Mouse (Mus musculus): Measurements from ENCODE around the gene Ankrd60. TPM values are rescaled to one million over a fixed set of nuclear protein-coding genes. Genes with fewer than 3 reads are reported as not detected.

The Ankrd60 gene
- not detected in 2 replicates for polyA plus RNA-seq (2014; fragmentation: Nextera tagmentation; extraction: Ambion mirVana)

DNA sequence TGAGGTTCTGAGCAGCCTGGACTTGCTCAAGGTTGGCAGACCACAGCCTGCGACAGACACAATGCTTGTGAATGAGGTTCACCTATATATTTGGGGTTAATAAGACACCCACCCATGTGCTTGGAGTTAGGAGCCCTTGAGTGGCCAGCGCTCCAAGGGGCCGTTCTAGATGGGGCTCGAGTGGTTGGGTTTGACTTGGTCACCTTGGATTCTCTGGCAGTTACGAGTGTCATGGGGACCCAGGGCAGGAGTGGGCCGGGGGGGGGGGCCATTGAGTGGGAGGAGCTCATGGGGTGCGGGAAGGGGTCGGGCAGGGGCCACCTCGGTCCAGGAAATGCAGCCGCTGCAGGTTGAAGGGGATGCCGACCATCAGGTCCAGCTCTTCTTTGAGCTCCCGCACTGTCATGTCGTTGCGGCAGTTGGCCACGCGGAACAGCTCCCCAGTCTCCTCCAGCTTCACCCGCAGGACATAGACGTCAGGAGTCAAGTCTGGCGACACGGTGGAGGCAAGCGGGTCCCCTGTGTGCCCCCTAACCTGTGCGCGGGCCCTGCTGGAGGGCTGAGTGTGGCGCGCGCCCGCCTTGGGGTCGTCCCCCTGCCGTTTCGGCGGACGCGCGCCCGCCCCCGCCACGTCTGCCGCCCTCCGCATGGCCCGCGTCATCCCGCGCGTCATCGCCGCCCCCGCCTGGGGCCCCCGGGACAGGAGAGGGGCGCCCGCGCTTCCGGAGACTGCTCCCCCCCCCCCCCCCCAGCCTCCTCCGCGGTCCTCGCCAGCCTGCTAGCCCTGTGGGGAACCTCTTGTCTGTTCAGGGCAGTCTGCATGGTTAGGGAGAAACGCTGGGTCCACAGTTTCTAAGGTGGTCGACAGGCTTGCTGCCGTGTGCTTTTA, at the start of gene Ankrd60:
Gene Ankrd60 (minus strand): TSS at position 697 of the 889 bp plus-strand sequence.
- Histone ChIP-seq H3K27me3 (ENCODE audit: control insufficient read depth, insufficient read depth, low read length) (no peaks in the 10 kb centered on the region), H3K27ac (ENCODE audit: low read depth, low read length) (no peak within 1 kb of the TSS), H3K9me3 (ENCODE audit: control insufficient read depth, low read length) (no peaks in the 10 kb centered on the region), H3K4me3 (ENCODE audit: low read depth, low read length) (peak within 1 kb of the TSS; percentile 47), H3K9ac (ENCODE audit: low read length) (peak within 1 kb of the TSS; percentile 60), H3K36me3 (ENCODE audit: control insufficient read depth, insufficient read depth, low read length) (no peaks in the 10 kb centered on the region), H3K4me1 (ENCODE audit: control insufficient read depth, insufficient read depth, low read length) (peaks cover 7% of the 10 kb centered on the region; the same call in 1 of the 2 replicates), H3K4me2 (ENCODE audit: low read depth) (peak within 1 kb of the TSS; percentile 81)
- 12% methylated on average over 47 of the region's 58 CpGs for WGBS
- ATAC-seq (ENCODE audit: insufficient read depth, low FRiP score, low TSS enrichment) (peak; percentile 78), DNase-seq (ENCODE audit: low spot score) (peak; percentile 45)

DNA sequence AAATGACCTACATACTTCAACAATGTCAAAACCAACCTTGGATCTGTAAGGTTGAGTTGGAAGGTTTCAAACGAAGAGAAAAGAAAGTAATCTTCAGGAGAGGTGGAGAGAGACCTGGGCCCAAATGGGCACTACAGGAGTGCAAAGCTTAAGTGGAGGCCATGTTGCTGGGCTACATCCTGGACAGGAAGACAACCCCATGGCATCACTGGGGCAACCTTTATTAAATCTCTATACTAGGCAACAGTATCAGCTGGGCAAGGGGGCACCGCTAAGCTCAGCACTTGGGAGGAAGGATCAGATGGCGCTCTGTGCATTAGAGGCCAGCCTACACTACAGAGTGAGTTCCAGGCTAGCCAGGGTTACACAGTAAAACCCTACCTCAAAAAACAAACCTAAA, 47.6 kb upstream of the Ankrd60 start:
- Histone ChIP-seq H3K4me3 (ENCODE audit: low read depth, low read length) (no peak overlapping the region), H3K9ac (ENCODE audit: low read length) (no peak overlapping the region), H3K9me3 (ENCODE audit: control insufficient read depth, low read length) (no peaks in the 10 kb centered on the region), H3K27ac (ENCODE audit: low read depth, low read length) (no peak overlapping the region), H3K36me3 (ENCODE audit: control insufficient read depth, insufficient read depth, low read length) (no peaks in the 10 kb centered on the region), H3K4me1 (ENCODE audit: control insufficient read depth, insufficient read depth, low read length) (no peaks in the 10 kb centered on the region), H3K4me2 (ENCODE audit: low read depth) (no peak overlapping the region), H3K27me3 (ENCODE audit: control insufficient read depth, insufficient read depth, low read length) (no peaks in the 10 kb centered on the region)
- WGBS = 92% methylated on average over 3 of the region's 3 CpGs
- no peak for ATAC-seq (ENCODE audit: insufficient read depth, low FRiP score, low TSS enrichment)
- DNase-seq (ENCODE audit: low spot score) = no peak

DNA sequence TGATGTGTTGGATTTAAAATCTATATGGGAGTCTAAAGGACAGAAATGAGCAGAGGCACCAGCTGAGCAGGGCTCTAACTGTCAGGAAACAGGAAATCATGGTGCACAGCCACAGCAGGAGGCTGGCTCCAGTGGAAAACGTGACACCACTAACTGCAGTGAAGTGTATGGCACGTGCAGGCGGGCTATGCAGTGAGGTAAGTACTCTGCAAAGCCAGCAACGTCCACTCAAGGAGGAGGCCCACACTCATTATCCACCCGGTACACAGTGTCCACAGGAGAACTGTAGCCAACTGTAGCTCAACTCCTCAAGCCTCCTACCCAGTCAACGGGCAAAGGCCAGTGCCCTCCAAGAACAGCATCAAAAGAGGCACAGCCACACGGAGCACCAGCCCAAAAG, 46.5 kb upstream of the Ankrd60 start:
- 72% methylated on average over 7 of the region's 7 CpGs for WGBS
- H3K27me3 ChIP-seq (ENCODE audit: control insufficient read depth, insufficient read depth, low read length) = no peaks in the 10 kb centered on the region
- no peak overlapping the region for H3K4me2 ChIP-seq (ENCODE audit: low read depth)
- H3K4me1 ChIP-seq (ENCODE audit: control insufficient read depth, insufficient read depth, low read length) = no peaks in the 10 kb centered on the region
- H3K9me3 ChIP-seq (ENCODE audit: control insufficient read depth, low read length) = no peaks in the 10 kb centered on the region
- H3K36me3 ChIP-seq (ENCODE audit: control insufficient read depth, insufficient read depth, low read length) = no peaks in the 10 kb centered on the region
- no peak overlapping the region for H3K27ac ChIP-seq (ENCODE audit: low read depth, low read length)
- DNase-seq (ENCODE audit: low spot score) (no peak), ATAC-seq (ENCODE audit: insufficient read depth, low FRiP score, low TSS enrichment) (no peak)
- no peak overlapping the region for H3K4me3 ChIP-seq (ENCODE audit: low read depth, low read length)
- no peak overlapping the region for H3K9ac ChIP-seq (ENCODE audit: low read length)

DNA sequence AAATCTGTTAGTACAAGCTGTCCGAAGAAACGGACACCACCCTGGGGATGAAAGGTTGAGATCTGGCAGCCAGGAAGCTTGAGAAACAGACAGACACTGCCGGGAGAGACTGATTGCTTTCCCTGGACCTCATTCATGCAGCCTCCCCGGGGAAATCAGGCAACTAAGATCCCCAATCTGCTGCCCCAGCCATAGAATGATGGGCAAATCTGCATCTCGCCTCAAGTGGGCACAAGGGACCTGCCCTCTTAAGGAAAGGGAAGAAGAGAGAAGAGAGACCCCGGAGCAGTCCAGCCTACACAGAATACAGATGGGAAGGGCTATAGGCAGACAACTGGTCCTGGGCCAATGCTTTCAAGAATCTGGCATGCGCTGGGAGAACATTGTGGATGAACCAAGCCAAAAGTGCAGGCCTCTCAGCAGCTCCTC, 44.0 kb upstream of the Ankrd60 start:
- no peaks in the 10 kb centered on the region for H3K9me3 ChIP-seq (ENCODE audit: control insufficient read depth, low read length)
- H3K36me3 ChIP-seq (ENCODE audit: control insufficient read depth, insufficient read depth, low read length) = no peaks in the 10 kb centered on the region
- DNase-seq (ENCODE audit: low spot score) (peak; percentile 59), ATAC-seq (ENCODE audit: insufficient read depth, low FRiP score, low TSS enrichment) (no peak)
- H3K4me1 ChIP-seq (ENCODE audit: control insufficient read depth, insufficient read depth, low read length) = no peaks in the 10 kb centered on the region
- no peak overlapping the region for H3K4me2 ChIP-seq (ENCODE audit: low read depth)
- H3K27ac ChIP-seq (ENCODE audit: low read depth, low read length) = no peak overlapping the region
- no peak overlapping the region for H3K4me3 ChIP-seq (ENCODE audit: low read depth, low read length)
- no peak overlapping the region for H3K9ac ChIP-seq (ENCODE audit: low read length)
- H3K27me3 ChIP-seq (ENCODE audit: control insufficient read depth, insufficient read depth, low read length) = no peaks in the 10 kb centered on the region
- WGBS = 51% methylated on average over 7 of the region's 7 CpGs

DNA sequence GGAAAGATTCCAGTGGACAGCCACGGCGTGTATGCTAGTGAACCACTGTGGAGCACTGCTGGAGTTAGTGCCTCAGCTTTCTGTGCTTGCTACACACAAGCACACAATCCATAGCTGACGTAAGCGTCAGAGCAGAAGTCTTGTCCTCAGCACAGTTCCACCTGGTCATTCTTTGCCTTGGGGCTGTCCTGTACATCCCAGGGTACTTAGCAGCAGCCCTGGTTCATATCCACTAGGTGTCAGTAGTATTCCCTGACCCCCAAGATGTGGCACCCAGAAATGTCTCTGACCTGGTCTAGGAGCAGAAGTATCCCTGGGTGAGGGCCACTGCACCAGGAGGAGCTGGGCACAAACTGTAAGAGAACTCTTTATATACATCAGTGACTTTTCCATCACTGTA, 42.5 kb upstream of the Ankrd60 start:
- H3K27ac ChIP-seq (ENCODE audit: low read depth, low read length) = no peak overlapping the region
- no peak overlapping the region for H3K4me2 ChIP-seq (ENCODE audit: low read depth)
- H3K27me3 ChIP-seq (ENCODE audit: control insufficient read depth, insufficient read depth, low read length) = no peaks in the 10 kb centered on the region
- H3K36me3 ChIP-seq (ENCODE audit: control insufficient read depth, insufficient read depth, low read length) = no peaks in the 10 kb centered on the region
- H3K4me3 ChIP-seq (ENCODE audit: low read depth, low read length) = no peak overlapping the region
- DNase-seq (ENCODE audit: low spot score) (no peak), ATAC-seq (ENCODE audit: insufficient read depth, low FRiP score, low TSS enrichment) (no peak)
- WGBS = 95% methylated on average over 4 of the region's 4 CpGs
- H3K9ac ChIP-seq (ENCODE audit: low read length) = no peak overlapping the region
- no peaks in the 10 kb centered on the region for H3K4me1 ChIP-seq (ENCODE audit: control insufficient read depth, insufficient read depth, low read length)
- no peaks in the 10 kb centered on the region for H3K9me3 ChIP-seq (ENCODE audit: control insufficient read depth, low read length)

DNA sequence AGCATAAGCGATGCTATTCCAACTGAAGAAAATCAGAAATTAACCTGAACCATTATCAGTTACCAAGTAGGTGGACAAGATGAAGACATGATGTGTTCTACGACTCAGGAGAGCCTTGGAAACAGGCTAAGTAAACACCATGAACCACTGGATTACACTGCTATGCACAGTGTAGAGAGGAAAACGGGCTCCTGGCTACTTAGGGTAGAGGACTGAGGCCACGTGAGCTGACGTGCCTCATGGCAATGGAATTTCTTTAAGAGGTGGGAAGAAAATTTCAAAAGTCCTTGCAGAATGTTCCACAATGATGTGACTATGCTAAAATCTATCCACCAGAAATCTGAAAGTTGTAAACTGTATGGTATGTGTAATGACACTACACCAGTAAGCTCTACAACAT, 41.0 kb upstream of the Ankrd60 start:
- Histone ChIP-seq H3K4me1 (ENCODE audit: control insufficient read depth, insufficient read depth, low read length) (no peaks in the 10 kb centered on the region), H3K27ac (ENCODE audit: low read depth, low read length) (no peak overlapping the region), H3K36me3 (ENCODE audit: control insufficient read depth, insufficient read depth, low read length) (no peaks in the 10 kb centered on the region), H3K9ac (ENCODE audit: low read length) (no peak overlapping the region), H3K4me2 (ENCODE audit: low read depth) (no peak overlapping the region), H3K9me3 (ENCODE audit: control insufficient read depth, low read length) (no peaks in the 10 kb centered on the region), H3K27me3 (ENCODE audit: control insufficient read depth, insufficient read depth, low read length) (no peaks in the 10 kb centered on the region), H3K4me3 (ENCODE audit: low read depth, low read length) (no peak overlapping the region)
- no peak for ATAC-seq (ENCODE audit: insufficient read depth, low FRiP score, low TSS enrichment)
- no peak for DNase-seq (ENCODE audit: low spot score)
- 93% methylated on average over 5 of the region's 5 CpGs for WGBS

DNA sequence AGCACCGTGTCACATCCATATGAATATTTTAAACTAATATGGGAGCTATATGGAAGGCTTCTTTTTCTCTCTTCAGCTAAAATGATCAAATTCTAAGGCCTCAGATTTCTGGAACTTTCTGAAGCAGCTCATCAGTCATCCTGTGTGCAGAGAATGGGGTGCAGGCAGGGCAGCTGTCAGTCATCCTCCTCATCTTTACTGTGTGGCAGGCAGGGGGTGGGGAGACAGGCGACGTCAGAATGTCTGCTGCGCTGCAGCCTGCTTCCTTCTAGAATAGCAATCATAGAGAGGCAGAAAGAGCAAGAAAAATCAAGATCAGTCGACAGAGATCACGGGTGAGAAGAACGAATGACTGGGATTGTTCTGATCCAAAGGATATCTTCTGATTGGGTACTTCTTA, 38.0 kb upstream of the Ankrd60 start:
- Histone ChIP-seq H3K4me1 (ENCODE audit: control insufficient read depth, insufficient read depth, low read length) (peaks cover 7% of the 10 kb centered on the region), H3K9ac (ENCODE audit: low read length) (no peak overlapping the region), H3K9me3 (ENCODE audit: control insufficient read depth, low read length) (no peaks in the 10 kb centered on the region), H3K4me3 (ENCODE audit: low read depth, low read length) (no peak overlapping the region), H3K4me2 (ENCODE audit: low read depth) (no peak overlapping the region), H3K27ac (ENCODE audit: low read depth, low read length) (no peak overlapping the region), H3K27me3 (ENCODE audit: control insufficient read depth, insufficient read depth, low read length) (no peaks in the 10 kb centered on the region), H3K36me3 (ENCODE audit: control insufficient read depth, insufficient read depth, low read length) (no peaks in the 10 kb centered on the region)
- WGBS = 79% methylated on average over 7 of the region's 7 CpGs
- DNase-seq (ENCODE audit: low spot score) = no peak
- no peak for ATAC-seq (ENCODE audit: insufficient read depth, low FRiP score, low TSS enrichment)

DNA sequence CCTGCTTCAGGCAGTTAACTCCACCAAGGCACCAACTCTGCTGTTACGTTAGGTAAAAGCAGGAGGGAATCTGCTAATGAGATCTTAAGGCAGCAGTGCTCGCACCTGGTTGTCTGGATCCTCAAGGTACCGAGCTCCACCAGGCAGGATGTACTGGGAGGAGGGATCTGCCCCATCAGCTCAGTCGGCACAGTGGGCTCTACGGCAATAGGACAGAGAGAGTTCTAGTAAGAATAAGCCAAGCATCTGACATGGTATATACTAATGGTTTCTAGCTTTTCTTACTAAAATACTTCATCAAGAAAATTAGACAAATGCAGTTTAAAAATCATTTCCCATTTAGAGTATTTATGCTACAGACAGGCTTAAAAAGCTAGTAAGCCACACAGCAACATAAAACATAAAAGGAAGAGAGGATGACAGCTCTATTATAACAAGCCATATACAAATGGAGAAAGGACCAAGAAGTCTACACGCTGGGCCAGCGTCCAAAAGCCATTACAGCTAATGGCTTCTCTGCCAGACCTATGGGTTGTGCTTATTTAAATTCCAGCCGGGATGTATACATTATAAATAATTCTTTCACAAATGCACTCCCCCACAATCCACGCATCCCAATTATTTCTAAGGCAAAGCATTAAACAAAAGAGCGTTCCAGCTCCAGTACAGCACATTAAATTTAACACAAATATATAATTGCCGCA, 37.4 kb upstream of the Ankrd60 start:
- no peak overlapping the region for H3K4me2 ChIP-seq (ENCODE audit: low read depth)
- no peak overlapping the region for H3K27ac ChIP-seq (ENCODE audit: low read depth, low read length)
- H3K4me3 ChIP-seq (ENCODE audit: low read depth, low read length) = no peak overlapping the region
- 84% methylated on average over 11 of the region's 11 CpGs for WGBS
- peaks cover 13% of the 10 kb centered on the region for H3K4me1 ChIP-seq (ENCODE audit: control insufficient read depth, insufficient read depth, low read length)
- H3K9me3 ChIP-seq (ENCODE audit: control insufficient read depth, low read length) = no peaks in the 10 kb centered on the region
- ATAC-seq (ENCODE audit: insufficient read depth, low FRiP score, low TSS enrichment) (no peak), DNase-seq (ENCODE audit: low spot score) (no peak)
- no peaks in the 10 kb centered on the region for H3K36me3 ChIP-seq (ENCODE audit: control insufficient read depth, insufficient read depth, low read length)
- H3K9ac ChIP-seq (ENCODE audit: low read length) = no peak overlapping the region
- no peaks in the 10 kb centered on the region for H3K27me3 ChIP-seq (ENCODE audit: control insufficient read depth, insufficient read depth, low read length)
